Mouse (Mus musculus): ENCODE measurements around the gene Ralgps2.

The Ralgps2 gene

GRCm38 (mm10) chr1:156760549-156761429 lies 178.6 kb downstream of the Ralgps2 start:
- DNase-seq: no peak

- no peak for DNase-seq
Observed at GRCm38 (mm10) chr1:156758326-156758725, 181.1 kb downstream of the Ralgps2 start.

GRCm38 (mm10) chr1:156754608-156755413 lies 184.6 kb downstream of the Ralgps2 start:
- DNase-seq: no peak

All from layer of hippocampus, adult 9-11 months (tissue).